Mouse (Mus musculus): ENCODE measurements around the gene Pold2.

GRCm38 (mm10) chr11:5913936-5914335 lies 35.8 kb upstream of the Pold2 start:
- TF ChIP-seq CTCF (IDR thresholded peaks at IDR 0.05; ENCODE audit: low read depth, low read length) = no peak
- TF ChIP-seq POLR2A (IDR thresholded peaks at IDR 0.05; ENCODE audit: borderline replicate concordance, low read depth, low read length) = no peak

Measured in bone marrow macrophage, adult 2 months (primary cell).